Mouse (Mus musculus): Measurements from ENCODE around the gene Jun.

Gene Jun

DNA sequence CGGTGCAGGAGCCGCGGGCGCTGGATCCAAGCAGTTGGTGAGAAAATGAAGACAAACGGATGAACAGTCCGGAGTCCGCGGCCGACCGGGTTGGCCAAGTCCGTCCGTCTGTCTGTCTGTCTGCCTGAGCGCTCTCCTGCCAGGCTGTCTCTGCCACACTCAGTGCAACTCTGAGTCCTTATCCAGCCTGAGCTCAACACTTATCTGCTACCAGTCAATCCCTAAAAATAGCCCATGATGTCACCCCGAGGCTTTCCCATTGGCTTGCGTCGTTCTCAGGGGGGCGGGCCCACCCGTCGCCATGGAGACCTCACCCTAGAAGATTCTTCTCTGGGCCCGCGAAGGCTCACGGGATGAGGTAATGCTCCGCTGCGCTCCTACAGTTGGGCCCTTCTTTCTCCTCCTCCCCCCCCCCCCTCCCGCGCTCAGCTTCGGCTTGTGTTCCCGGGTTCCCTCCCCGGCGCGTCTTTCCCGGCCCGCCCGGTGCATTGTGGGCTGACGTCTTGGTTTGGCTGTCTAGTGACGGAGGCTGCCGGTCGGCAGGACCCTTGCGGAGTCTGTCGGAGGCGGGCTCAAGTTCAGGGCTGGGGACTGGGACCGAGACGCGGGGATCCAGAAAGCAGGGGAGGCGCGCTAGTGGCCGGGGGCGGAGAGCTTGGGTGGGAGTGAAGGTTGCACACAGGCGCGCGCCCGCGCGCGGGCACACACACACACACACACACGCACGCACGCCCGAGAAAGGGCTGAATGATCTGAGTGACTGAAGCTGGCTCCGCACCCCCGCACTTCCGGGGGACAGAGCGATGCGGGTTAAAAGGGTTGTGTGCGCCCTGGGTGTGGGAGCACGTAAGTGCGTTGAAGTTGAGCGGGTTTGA lies at the start of gene Jun:
TSS of gene Jun (minus strand) at position 198 of the 875 bp plus-strand sequence.
- peak; percentile 100 for DNase-seq (ENCODE audit: low read depth, low spot score)

- DNase-seq (ENCODE audit: low read depth, low spot score) = no peak
Measured at GRCm38 (mm10) chr4:95101684-95102083, 49.7 kb upstream of the Jun start.

DNA sequence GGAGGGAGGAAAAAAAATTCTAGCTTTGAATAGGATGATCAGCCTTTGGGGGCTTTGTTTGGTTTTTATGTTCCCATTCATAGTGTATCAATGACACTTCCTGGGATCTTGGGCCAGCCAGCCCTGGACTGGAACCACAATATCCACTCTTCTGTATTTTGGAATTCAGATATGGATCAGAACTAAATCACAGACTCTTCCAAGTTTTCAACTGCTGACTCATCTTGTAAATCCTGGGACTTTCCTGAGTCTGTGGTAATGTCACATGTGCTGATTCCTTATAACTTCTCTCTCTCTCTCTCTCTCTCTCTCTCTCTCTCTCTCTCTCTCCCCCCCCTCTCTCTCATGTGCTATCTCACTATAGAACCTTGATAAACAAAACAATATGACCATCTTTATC lies 48.7 kb upstream of the Jun start:
- peak; percentile 88 for DNase-seq (ENCODE audit: low read depth, low spot score)

GRCm38 (mm10) chr4:95099373-95099772 lies 47.4 kb upstream of the Jun start:
- DNase-seq (ENCODE audit: low read depth, low spot score) = peak; percentile 44

DNA sequence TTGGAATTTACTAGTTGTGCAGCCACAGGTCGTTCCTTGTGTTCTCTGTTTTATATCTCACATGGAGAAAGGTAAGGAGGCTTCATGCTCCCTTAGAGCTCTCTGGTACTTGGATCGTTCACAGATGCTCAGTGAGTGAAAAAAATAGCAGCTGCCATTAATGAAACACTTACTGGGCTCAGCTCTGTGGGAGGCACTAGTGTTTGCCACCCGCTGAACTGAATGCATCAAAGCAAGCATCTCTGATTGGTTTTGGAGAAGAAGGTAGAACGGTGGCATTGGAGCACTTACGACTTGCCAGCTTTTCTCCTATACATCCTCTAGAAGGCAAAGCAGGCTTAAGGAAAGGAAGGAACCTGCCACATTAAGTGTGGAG lies 46.7 kb upstream of the Jun start:
- DNase-seq (ENCODE audit: low read depth, low spot score) = no peak

DNA sequence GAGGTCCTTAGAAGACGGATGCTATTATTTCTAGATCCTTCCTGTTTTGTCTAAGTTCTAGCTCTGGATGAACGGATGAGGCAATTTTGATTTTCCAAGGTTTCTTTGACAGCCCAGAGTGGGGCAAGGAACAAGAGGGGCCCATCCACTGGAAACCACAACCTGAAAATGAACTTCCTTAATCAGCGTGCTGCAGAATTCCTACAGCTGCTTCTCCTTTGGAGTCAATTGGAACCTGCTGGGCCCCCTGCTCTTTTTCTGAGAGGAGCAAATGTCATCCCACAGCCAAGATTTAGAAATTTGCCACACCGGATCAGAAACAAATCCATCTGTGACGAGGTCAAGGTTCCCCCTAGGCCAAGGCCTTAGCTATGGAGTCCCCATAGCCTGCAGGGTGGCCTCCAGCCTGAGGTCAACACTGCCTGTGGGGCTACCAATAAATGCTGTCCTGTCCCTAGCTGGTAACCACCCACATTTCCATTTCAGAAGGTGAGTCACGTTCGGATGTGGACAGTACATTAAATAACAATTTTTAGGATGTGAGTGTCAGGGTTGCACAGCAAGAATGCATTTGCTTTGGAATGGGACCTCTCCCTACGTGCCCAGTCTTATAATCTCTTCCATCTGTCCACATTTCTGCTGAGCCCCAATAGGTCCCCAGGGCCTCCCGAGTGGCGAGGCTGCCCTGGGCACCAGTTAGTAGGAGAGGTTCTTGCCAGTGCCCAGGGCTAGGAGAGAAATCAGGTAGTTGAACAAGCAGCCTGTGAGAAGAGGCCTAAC lies 46.1 kb upstream of the Jun start:
- peak; percentile 91 for DNase-seq (ENCODE audit: low read depth, low spot score)

- no peak for DNase-seq (ENCODE audit: low read depth, low spot score)
Measured at GRCm38 (mm10) chr4:95096731-95097130, 44.7 kb upstream of the Jun start.

DNA sequence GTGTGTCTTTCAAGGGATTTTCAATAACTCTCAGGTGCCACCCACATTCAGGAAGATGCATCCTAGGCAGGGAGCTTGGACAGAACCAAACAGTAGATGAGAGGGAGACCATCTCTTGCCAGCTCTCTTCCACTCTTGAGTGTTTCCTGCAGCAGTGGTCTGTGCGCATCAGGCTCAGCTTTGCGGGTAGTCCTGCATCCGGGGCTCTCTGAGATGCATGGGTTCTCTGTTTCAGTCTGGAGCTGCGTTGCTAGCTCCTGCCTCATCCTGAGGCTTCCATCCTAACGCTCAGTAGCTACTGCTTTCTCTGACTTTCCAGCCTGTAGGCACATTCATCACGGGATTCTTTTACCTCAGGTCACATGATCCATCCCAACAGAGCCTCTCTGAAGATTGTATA lies 43.9 kb upstream of the Jun start:
- no peak for DNase-seq (ENCODE audit: low read depth, low spot score)

DNA sequence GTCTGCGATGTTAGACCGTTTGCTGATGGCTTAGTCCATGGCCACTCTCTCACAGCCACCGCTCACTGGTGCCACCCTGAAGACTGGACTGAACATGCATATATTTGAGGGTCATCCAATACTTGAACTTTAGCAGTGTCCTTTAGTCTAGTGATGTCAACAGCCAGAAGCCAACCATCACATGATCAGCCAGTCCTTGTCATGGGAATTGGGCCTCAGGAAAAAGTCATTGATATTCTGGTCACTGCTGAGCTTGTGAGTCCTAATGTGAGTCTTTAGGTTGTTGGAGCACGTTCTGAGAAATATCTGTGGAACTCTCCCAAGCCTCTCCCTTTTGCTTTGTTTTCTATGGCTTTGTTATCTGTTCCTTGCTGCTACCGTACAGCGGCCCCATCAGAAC lies 43.3 kb upstream of the Jun start:
- no peak for DNase-seq (ENCODE audit: low read depth, low spot score)

GRCm38 (mm10) chr4:95094700-95095113 lies 42.7 kb upstream of the Jun start:
- DNase-seq (ENCODE audit: low read depth, low spot score) = peak; percentile 55

DNA sequence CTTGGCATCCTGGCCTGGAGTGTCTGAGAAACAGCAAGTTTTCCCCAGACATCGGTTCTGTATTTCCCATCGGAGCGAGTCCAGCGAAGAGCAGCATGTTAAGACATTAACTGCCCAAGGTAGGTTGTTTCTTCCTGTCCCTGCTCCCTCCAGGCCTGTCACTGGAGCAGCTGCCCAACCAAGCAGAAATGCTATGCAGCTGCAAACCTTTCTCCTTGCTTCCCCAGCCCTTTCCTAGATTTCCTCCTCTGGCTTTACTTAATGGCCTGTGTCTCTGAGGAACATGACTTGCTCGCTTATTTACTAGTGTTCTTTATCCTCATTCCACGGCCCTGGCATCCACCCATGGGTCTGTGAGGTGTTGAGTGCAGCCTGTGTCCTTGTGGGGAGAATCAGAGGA lies 41.6 kb upstream of the Jun start:
- DNase-seq (ENCODE audit: low read depth, low spot score) = peak; percentile 23

- peak; percentile 47 for DNase-seq (ENCODE audit: low read depth, low spot score)
Measured at GRCm38 (mm10) chr4:95092516-95092915, 40.5 kb upstream of the Jun start.

- DNase-seq (ENCODE audit: low read depth, low spot score) = no peak
Measured at GRCm38 (mm10) chr4:95091536-95091935, 39.5 kb upstream of the Jun start.

DNA sequence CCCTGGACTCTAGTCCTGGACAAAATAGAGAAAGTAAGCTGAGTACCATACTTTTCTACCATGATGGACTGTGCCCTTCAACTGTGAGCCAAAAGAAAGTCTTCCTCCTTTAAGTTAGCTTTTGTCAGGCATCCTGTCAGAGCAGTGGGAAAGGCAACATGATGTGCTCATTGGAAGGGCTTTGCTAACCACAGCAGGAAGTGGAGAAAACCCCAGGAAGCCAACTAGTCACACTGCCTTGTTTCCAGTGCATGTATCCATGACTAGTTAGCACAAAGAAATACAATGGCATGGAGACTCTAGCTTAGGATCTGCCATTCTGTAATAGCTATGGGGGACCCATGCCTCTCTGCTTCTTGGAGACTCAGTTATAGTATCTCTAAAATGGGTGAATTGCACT lies 37.9 kb upstream of the Jun start:
- no peak for DNase-seq (ENCODE audit: low read depth, low spot score)

- DNase-seq (ENCODE audit: low read depth, low spot score) = no peak
Measured at GRCm38 (mm10) chr4:95089053-95089452, 37.0 kb upstream of the Jun start.

- DNase-seq (ENCODE audit: low read depth, low spot score) = peak; percentile 78
Measured at GRCm38 (mm10) chr4:95083957-95084356, 31.9 kb upstream of the Jun start.

GRCm38 (mm10) chr4:95083191-95083729 lies 31.2 kb upstream of the Jun start:
- no peak for DNase-seq (ENCODE audit: low read depth, low spot score)

DNA sequence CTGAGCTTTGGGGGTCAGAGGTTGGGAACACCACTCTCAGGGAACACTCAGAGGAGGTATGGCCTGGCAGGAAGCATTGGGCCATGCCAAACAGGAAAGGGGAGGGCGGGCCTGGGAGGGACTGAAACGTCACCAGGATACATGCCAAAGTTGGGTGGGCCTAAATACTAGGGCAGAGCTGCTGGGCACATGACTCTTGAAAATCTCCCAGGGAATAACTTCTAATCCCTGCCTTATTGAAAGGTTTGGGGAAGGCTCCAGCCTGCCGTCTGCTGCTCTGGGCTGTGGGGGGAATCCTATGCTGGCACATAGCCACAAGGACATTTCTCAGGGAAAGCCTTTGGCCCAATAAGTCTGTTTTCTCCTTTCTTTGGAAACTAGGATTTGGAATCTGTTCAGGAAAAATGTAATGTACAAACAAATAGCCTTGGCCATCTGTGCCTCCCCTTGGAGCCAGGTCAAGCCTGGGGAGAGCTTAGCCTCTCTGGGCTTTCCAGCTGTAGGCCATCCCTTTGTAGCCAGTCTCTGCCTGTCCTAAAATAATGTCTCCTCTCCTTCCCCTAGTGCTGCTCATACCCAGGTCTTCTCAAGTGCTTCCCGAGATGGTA lies 30.6 kb upstream of the Jun start:
- peak; percentile 91 for DNase-seq (ENCODE audit: low read depth, low spot score)

- DNase-seq (ENCODE audit: low read depth, low spot score) = peak; percentile 69
Measured at GRCm38 (mm10) chr4:95081632-95082031, 29.6 kb upstream of the Jun start.

DNA sequence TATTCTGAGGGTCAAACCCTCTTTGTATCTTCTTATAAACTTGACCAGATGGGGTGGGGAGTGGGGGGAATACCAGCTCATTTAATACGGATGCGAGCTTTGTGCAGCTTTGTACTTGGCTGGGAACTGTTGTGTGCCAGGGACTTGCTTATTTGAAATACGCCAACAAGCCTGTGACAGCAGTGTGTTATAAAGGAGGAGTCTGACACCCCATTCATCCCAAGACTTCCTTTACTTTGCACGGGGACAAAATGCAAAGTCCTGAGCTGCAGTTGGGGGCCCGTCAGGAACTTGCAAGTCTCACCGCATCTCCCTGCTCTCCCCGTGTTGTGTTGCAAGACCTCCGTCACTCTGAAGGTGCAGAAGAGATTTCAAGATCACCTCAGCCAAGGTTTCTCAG lies 26.6 kb upstream of the Jun start:
- no peak for DNase-seq (ENCODE audit: low read depth, low spot score)

DNA sequence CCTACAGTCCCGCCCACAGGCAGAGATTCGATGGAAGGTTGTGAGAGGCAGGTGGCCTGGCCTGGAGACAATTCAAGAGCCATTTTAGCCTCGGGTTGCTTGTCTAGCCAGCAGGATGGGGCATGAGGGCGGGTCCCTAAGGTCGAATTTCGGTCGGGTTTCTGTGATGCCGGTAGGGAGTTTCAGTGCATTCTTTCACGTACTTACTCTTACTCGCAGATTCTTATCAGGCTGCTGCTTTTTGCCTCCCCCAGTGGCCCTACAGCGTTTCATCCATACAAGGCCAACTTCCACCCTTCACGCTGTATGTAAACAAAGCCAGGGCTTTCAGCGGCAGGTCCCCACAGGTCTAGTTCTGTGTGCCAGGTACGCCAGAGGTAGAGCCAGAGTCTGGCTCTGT lies 24.3 kb upstream of the Jun start:
- DNase-seq (ENCODE audit: low read depth, low spot score) = no peak

DNA sequence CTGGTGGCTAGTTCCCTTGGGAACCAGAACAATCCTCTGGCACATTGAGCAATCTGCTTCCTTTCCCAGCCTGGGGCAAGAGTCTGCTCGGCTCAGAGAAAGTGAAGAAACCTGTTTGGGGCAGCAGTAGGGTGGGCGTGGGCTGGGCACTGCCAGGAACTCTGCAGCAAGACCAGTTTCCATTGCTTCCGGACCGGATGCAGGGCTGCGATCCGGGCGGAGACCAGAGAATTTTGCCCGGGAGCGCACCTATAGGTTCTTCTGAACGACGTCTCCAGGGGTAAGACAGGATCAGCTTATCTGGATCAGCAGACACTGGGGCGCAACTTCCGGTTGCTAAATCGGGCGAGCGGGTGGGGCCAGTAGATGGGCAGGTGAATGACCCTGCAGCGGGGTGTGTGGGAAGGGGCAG lies 23.6 kb upstream of the Jun start:
- DNase-seq (ENCODE audit: low read depth, low spot score) = no peak

All from 3T3-L1 (cell line).